Mouse (Mus musculus) cortical plate, adult 2 months (tissue): ENCODE data around the gene Ubtd2.

Experiments used
- CTCF ChIP-seq: fragments of 200-500 bp; IDR thresholded peaks from 2 replicates; pipeline ENCODE4 v1.5.1; 2011; ENCODE audit warnings: mild to moderate bottlenecking, control low read depth, low read length; ENCODE audit not compliant: insufficient read depth; ENCODE audit errors: extremely low read depth
- POLR2A ChIP-seq: fragments of 200-500 bp; IDR thresholded peaks from 2 replicates; pipeline ENCODE4 v1.6.1; 2011; ENCODE audit warnings: mild to moderate bottlenecking, low read length, control low read depth; ENCODE audit not compliant: insufficient read depth; ENCODE audit errors: extremely low read depth

GRCm38 (mm10) chr11:32499931-32500330 is 44.8 kb downstream of the Ubtd2 start:
- no peak for TF ChIP-seq POLR2A
- peak; percentile 25; the same call in 1 of the 2 replicates for TF ChIP-seq CTCF
